Comparison of ENCODE assay signal across 7 mouse cellular contexts in the genomic region with DNA sequence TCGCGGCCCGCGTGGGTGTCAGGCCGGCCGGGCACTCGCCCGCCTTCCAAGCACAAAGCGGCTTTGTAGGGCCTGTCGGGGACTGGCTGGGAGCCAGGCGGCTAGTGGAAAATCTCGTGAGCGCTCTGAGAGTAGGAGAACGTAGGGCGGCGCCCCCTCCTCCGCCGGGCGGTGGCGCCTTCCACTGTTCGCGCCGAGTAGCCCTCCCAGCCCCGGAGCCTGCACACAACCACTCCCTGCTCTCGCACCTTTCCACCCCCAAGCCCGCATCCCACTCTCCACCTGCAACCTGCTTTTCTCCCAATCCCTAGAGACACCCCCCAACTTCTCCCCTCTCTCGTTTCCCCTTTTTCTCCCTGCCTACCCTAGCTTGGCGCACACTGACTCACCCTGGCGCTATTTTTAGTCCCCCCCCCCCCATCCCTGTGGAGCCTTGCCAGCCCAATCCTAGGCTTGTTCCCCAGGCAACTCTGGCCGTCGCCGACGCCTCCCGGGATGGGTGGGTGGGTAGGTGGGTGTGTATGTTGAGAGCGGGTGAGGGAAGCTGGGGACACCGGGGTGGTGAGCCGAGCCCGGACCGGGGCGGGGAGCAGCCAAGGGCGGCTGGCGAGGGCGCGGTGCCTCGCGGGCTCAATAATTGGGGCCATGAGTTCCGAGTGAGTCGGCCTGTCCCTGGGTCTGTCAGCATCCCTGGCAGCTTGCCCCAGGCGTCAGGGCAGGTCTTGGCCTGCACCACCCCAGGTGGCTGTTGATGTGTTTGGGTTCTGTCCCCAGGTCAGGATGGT. TPM values are rescaled to one million over a fixed set of nuclear protein-coding genes. Genes with fewer than 3 reads are reported as not detected.
DNase-seq lines count a peak whose midpoint lies in the region; ATAC-seq and TF ChIP-seq lines count a peak whose summit lies in the region.

No protein-coding gene starts in this region.

- no peak for TF ChIP-seq POLR2A in kidney, adult 2 months (IDR thresholded peaks at IDR 0.05; ENCODE audit: low read depth, low read length)

- peak overlapping the region; percentile 92 for H3K4me2 ChIP-seq in embryonic facial prominence, embryonic 12.5 days (replicated peaks)
- peak overlapping the region; percentile 98 for H3K4me2 ChIP-seq in limb, embryonic 12.5 days
- H3K4me2 ChIP-seq in midbrain, embryonic 14.5 days (ENCODE audit: low read length) = peak overlapping the region; percentile 83

- no peaks in the 10 kb centered on the region for H3K27me3 ChIP-seq in embryonic facial prominence, embryonic 12.5 days
- H3K27me3 ChIP-seq in kidney, adult 2 months (replicated peaks; ENCODE audit: control insufficient read depth, insufficient read depth, low read length) = no peaks in the 10 kb centered on the region
- H3K27me3 ChIP-seq in limb, embryonic 12.5 days = no peaks in the 10 kb centered on the region
- no peaks in the 10 kb centered on the region for H3K27me3 ChIP-seq in midbrain, embryonic 14.5 days (ENCODE audit: control insufficient read depth, insufficient read depth, low read length)

- no peaks in the 10 kb centered on the region for H3K9me3 ChIP-seq in embryonic facial prominence, embryonic 12.5 days
- H3K9me3 ChIP-seq in limb, embryonic 12.5 days = no peaks in the 10 kb centered on the region
- no peaks in the 10 kb centered on the region for H3K9me3 ChIP-seq in midbrain, embryonic 14.5 days (ENCODE audit: control insufficient read depth, low read length)

- WGBS in embryonic facial prominence, embryonic 12.5 days = under 1% methylated on average over 34 of the region's 49 CpGs
- WGBS in kidney, adult 2 months = under 1% methylated on average over 45 of the region's 49 CpGs
- WGBS in limb, embryonic 12.5 days = under 1% methylated on average over 48 of the region's 49 CpGs
- under 1% methylated on average over 48 of the region's 49 CpGs for WGBS in midbrain, embryonic 14.5 days

- H3K9ac ChIP-seq in embryonic facial prominence, embryonic 12.5 days = peak overlapping the region; percentile 61
- peak overlapping the region; percentile 82 for H3K9ac ChIP-seq in limb, embryonic 12.5 days (replicated peaks)
- H3K9ac ChIP-seq in midbrain, embryonic 14.5 days (replicated peaks; ENCODE audit: low read length) = peak overlapping the region; percentile 81

- H3K36me3 ChIP-seq in embryonic facial prominence, embryonic 12.5 days = 0 out of 2 replicates have a peak, but pooled peaks cover 4% of the 10 kb centered on the region
- H3K36me3 ChIP-seq in kidney, adult 2 months (ENCODE audit: control insufficient read depth, insufficient read depth, low read length) = no peaks in the 10 kb centered on the region
- H3K36me3 ChIP-seq in limb, embryonic 12.5 days = peaks cover 8% of the 10 kb centered on the region
- 0 out of 2 replicates have a peak, but pooled peaks cover 6% of the 10 kb centered on the region for H3K36me3 ChIP-seq in midbrain, embryonic 14.5 days (ENCODE audit: control insufficient read depth, insufficient read depth, low read length)

- H3K4me3 ChIP-seq in embryonic facial prominence, embryonic 12.5 days = peak overlapping the region; percentile 89
- peak overlapping the region; percentile 40 for H3K4me3 ChIP-seq in kidney, adult 2 months (ENCODE audit: insufficient read depth, low read depth, low read length)
- peak overlapping the region; percentile 78 for H3K4me3 ChIP-seq in limb, embryonic 12.5 days (replicated peaks)
- H3K4me3 ChIP-seq in midbrain, embryonic 14.5 days (replicated peaks; ENCODE audit: low read depth, low read length) = peak overlapping the region; percentile 63

- ATAC-seq in embryonic facial prominence, embryonic 12.5 days (ENCODE audit: insufficient number of reproducible peaks, insufficient read depth, low FRiP score, low TSS enrichment) = peak; percentile 36
- peak; percentile 39 for ATAC-seq in limb, embryonic 12.5 days (ENCODE audit: insufficient number of reproducible peaks, insufficient read depth, low FRiP score, low TSS enrichment, low read depth)
- peak; percentile 57 for ATAC-seq in midbrain, embryonic 14.5 days (ENCODE audit: low FRiP score, low TSS enrichment)

- H3K4me1 ChIP-seq in embryonic facial prominence, embryonic 12.5 days = peaks cover 50% of the 10 kb centered on the region
- H3K4me1 ChIP-seq in kidney, adult 2 months (ENCODE audit: control insufficient read depth, insufficient read depth, low read length) = peaks cover 31% of the 10 kb centered on the region
- peaks cover 72% of the 10 kb centered on the region for H3K4me1 ChIP-seq in limb, embryonic 12.5 days (replicated peaks)
- H3K4me1 ChIP-seq in midbrain, embryonic 14.5 days (ENCODE audit: control insufficient read depth, insufficient read depth, low read length) = peaks cover 51% of the 10 kb centered on the region

- DNase-seq in adrenal gland, postnatal 14 days = peak; percentile 88
- peak; percentile 93 for DNase-seq in heart, adult 18-20 months
- DNase-seq in kidney, adult 2 months = peak; percentile 93
- peak; percentile 94 for DNase-seq in midbrain, embryonic 14.5 days
- peak; percentile 80 to 85 for DNase-seq in spleen, adult 18-20 months

- TF ChIP-seq CTCF in kidney, adult 2 months (conservative IDR thresholded peaks at IDR 0.05; ENCODE audit: insufficient read depth, insufficient read length, low read depth, low read length) = no peak

- peak overlapping the region; percentile 99 for H3K27ac ChIP-seq in embryonic facial prominence, embryonic 12.5 days
- peak overlapping the region; percentile 93 for H3K27ac ChIP-seq in kidney, adult 2 months (ENCODE audit: insufficient read depth, low read depth, low read length)
- peak overlapping the region; percentile 100 for H3K27ac ChIP-seq in limb, embryonic 12.5 days
- peak overlapping the region; percentile 99 for H3K27ac ChIP-seq in midbrain, embryonic 14.5 days (replicated peaks; ENCODE audit: low read depth, low read length)

RNA-seq across cellular contexts. Expression of a gene that starts 11.8 kb away (rescaled TPM):
- total RNA-seq in adrenal gland, postnatal 14 days (2021) = 115 and 127 TPM in 2 replicates
- polyA plus RNA-seq in embryonic facial prominence, embryonic 12.5 days (2016; fragmentation: Nextera tagmentation; extraction: Ambion mirVana) = 45.7 and 47.0 TPM in 2 replicates
- total RNA-seq in heart, adult 18-20 months (2021) = 10 to 100 TPM; 45.1 to 63.1 TPM
- 41.8 and 41.9 TPM in 2 replicates for polyA plus RNA-seq in kidney, adult 2 months (2012; rRNA removed)
- 34.9 and 38.7 TPM in 2 replicates for polyA plus RNA-seq in limb, embryonic 12.5 days (2016; fragmentation: Nextera tagmentation; extraction: Ambion mirVana)
- 47.3 and 52.0 TPM in 2 replicates for polyA plus RNA-seq in midbrain, embryonic 14.5 days (2014; fragmentation: Nextera tagmentation; extraction: Ambion mirVana)

RNA-seq across cellular contexts. Expression of a gene that starts 18.5 kb away (rescaled TPM):
- 31.5 and 33.7 TPM in 2 replicates for total RNA-seq in adrenal gland, postnatal 14 days (2021)
- polyA plus RNA-seq in embryonic facial prominence, embryonic 12.5 days (2016; fragmentation: Nextera tagmentation; extraction: Ambion mirVana) = 317 and 337 TPM in 2 replicates
- 1 to 10 TPM; 4.0 to 5.6 TPM for total RNA-seq in heart, adult 18-20 months (2021)
- 48.9 and 50.2 TPM in 2 replicates for polyA plus RNA-seq in kidney, adult 2 months (2012; rRNA removed)
- 288 and 295 TPM in 2 replicates for polyA plus RNA-seq in limb, embryonic 12.5 days (2016; fragmentation: Nextera tagmentation; extraction: Ambion mirVana)
- 630 and 836 TPM in 2 replicates for polyA plus RNA-seq in midbrain, embryonic 14.5 days (2014; fragmentation: Nextera tagmentation; extraction: Ambion mirVana)

RNA-seq across cellular contexts. Expression of a gene that starts 21.9 kb away (rescaled TPM):
- not detected in 2 replicates for total RNA-seq in adrenal gland, postnatal 14 days (2021)
- 1.0 and 1.9 TPM in 2 replicates for polyA plus RNA-seq in embryonic facial prominence, embryonic 12.5 days (2016; fragmentation: Nextera tagmentation; extraction: Ambion mirVana)
- total RNA-seq in heart, adult 18-20 months (2021) = not detected
- polyA plus RNA-seq in kidney, adult 2 months (2012; rRNA removed) = 0.08 TPM in 1 of 2 replicates, not detected in the other
- polyA plus RNA-seq in limb, embryonic 12.5 days (2016; fragmentation: Nextera tagmentation; extraction: Ambion mirVana) = 0.66 and 0.86 TPM in 2 replicates
- 3.0 and 3.2 TPM in 2 replicates for polyA plus RNA-seq in midbrain, embryonic 14.5 days (2014; fragmentation: Nextera tagmentation; extraction: Ambion mirVana)

RNA-seq across cellular contexts. Expression of a gene that starts 26.6 kb away (rescaled TPM):
- total RNA-seq in adrenal gland, postnatal 14 days (2021) = 1.4 and 3.2 TPM in 2 replicates
- polyA plus RNA-seq in embryonic facial prominence, embryonic 12.5 days (2016; fragmentation: Nextera tagmentation; extraction: Ambion mirVana) = 2.7 and 4.0 TPM in 2 replicates
- not detected for total RNA-seq in heart, adult 18-20 months (2021)
- polyA plus RNA-seq in kidney, adult 2 months (2012; rRNA removed) = 0.28 and 0.35 TPM in 2 replicates
- 1.1 and 1.3 TPM in 2 replicates for polyA plus RNA-seq in limb, embryonic 12.5 days (2016; fragmentation: Nextera tagmentation; extraction: Ambion mirVana)
- 68.6 and 77.8 TPM in 2 replicates for polyA plus RNA-seq in midbrain, embryonic 14.5 days (2014; fragmentation: Nextera tagmentation; extraction: Ambion mirVana)

RNA-seq across cellular contexts. Expression of a gene that starts 28.7 kb away (rescaled TPM):
- total RNA-seq in adrenal gland, postnatal 14 days (2021) = 29.7 and 34.4 TPM in 2 replicates
- 20.0 and 20.8 TPM in 2 replicates for polyA plus RNA-seq in embryonic facial prominence, embryonic 12.5 days (2016; fragmentation: Nextera tagmentation; extraction: Ambion mirVana)
- 10 to 100 TPM; 15.8 to 16.9 TPM for total RNA-seq in heart, adult 18-20 months (2021)
- polyA plus RNA-seq in kidney, adult 2 months (2012; rRNA removed) = 37.0 and 46.2 TPM in 2 replicates
- 22.3 and 24.3 TPM in 2 replicates for polyA plus RNA-seq in limb, embryonic 12.5 days (2016; fragmentation: Nextera tagmentation; extraction: Ambion mirVana)
- 2.2 and 4.8 TPM in 2 replicates for polyA plus RNA-seq in midbrain, embryonic 14.5 days (2014; fragmentation: Nextera tagmentation; extraction: Ambion mirVana)

Comparison
In these comparisons a context has a peak if more than half of its experiments do, and no peak if none do; other contexts are left out.
1. Peak in every context shown above with its lines: DNase-seq, ATAC-seq, H3K4me3 ChIP-seq and H3K27ac ChIP-seq.